Mouse (Mus musculus) forebrain, embryonic 10.5 days (tissue): ENCODE data around the gene Acsf3. TPM values are rescaled to one million over a fixed set of nuclear protein-coding genes. Genes with fewer than 3 reads are reported as not detected.

Source experiments
- DNase-seq: peaks from one replicate; pipeline ENCODE4 v3.0.0-alpha.2; 2017; ENCODE audit warnings: low spot score; ENCODE audit errors: extremely low spot score
- H3K27ac ChIP-seq: fragments of 300-500 bp; sonication (generic); 2 replicates; pipeline ENCODE4 v1.5.1; 2016; ENCODE audit warnings: mild to moderate bottlenecking
- H3K27me3 ChIP-seq: fragments of 300-500 bp; sonication (generic); 2 replicates; pipeline ENCODE4 v1.6.1; 2016; ENCODE audit warnings: mild to moderate bottlenecking; ENCODE audit not compliant: poor library complexity, severe bottlenecking
- H3K36me3 ChIP-seq: fragments of 300-500 bp; sonication (generic); replicated peaks from 2 replicates; pipeline ENCODE4 v1.6.1; 2016; ENCODE audit warnings: mild to moderate bottlenecking, moderate library complexity
- H3K4me1 ChIP-seq: fragments of 300-500 bp; sonication (generic); 2 replicates; pipeline ENCODE4 v1.6.1; 2016
- H3K4me3 ChIP-seq: fragments of 300-500 bp; sonication (generic); 2 replicates; pipeline ENCODE4 v1.5.1; 2016; ENCODE audit warnings: mild to moderate bottlenecking, moderate library complexity
- H3K9me3 ChIP-seq: fragments of 300-500 bp; sonication (generic); 2 replicates; pipeline ENCODE4 v1.6.1; 2016; ENCODE audit warnings: mild to moderate bottlenecking, moderate library complexity
- WGBS: fragments of 180-500 bp; shearing (Covaris S2); methylation state at CpG from one replicate; pipeline ENCODE4 v1.1.7; 2016; 5-methylcytosine and 5-hydroxymethylcytosine counted together
- polyA plus RNA-seq: library from polyadenylated mRNA; unstranded; fragments of >200 nt; fragmentation: Nextera tagmentation; extraction: Ambion mirVana; gene quantifications from 2 replicates; pipeline ENCODE4 v1.2.1, GENCODE M21; 2016

The Acsf3 gene
- polyA plus RNA-seq, 1 experiment from 2014 or later, result 19.1 TPM

- no peak for DNase-seq
- WGBS, result 71% methylated on average over 3 of the region's 3 CpGs
- Histone ChIP-seq H3K4me1 (peaks cover 53% of the 10 kb centered on the region), H3K4me3 (no peak overlapping the region), H3K36me3 (no peaks in the 10 kb centered on the region), H3K27me3 (peaks cover 42% of the 10 kb centered on the region), H3K9me3 (no peaks in the 10 kb centered on the region), H3K27ac (no peak overlapping the region)
Measured at GRCm38 (mm10) chr8:122850641-122851240, 75.5 kb downstream of the Acsf3 start.

GRCm38 (mm10) chr8:122851692-122852545, 76.6 kb downstream of the Acsf3 start:
- peaks cover 53% of the 10 kb centered on the region for H3K4me1 ChIP-seq
- H3K27ac ChIP-seq, result no peak overlapping the region
- peaks cover 37% of the 10 kb centered on the region for H3K27me3 ChIP-seq
- H3K36me3 ChIP-seq, result no peaks in the 10 kb centered on the region
- DNase-seq, result no peak
- H3K9me3 ChIP-seq, result no peaks in the 10 kb centered on the region
- WGBS, result 86% methylated on average over 12 of the region's 12 CpGs
- no peak overlapping the region for H3K4me3 ChIP-seq

GRCm38 (mm10) chr8:122852546-122852905, 77.2 kb downstream of the Acsf3 start:
- H3K4me1 ChIP-seq, result peaks cover 53% of the 10 kb centered on the region
- no peak overlapping the region for H3K27ac ChIP-seq
- 48% methylated on average over 1 of the region's 1 CpGs for WGBS
- H3K36me3 ChIP-seq, result no peaks in the 10 kb centered on the region
- no peaks in the 10 kb centered on the region for H3K9me3 ChIP-seq
- peaks cover 33% of the 10 kb centered on the region for H3K27me3 ChIP-seq
- no peak overlapping the region for H3K4me3 ChIP-seq
- DNase-seq, result no peak

GRCm38 (mm10) chr8:122853340-122853771, 78.1 kb downstream of the Acsf3 start:
- peaks cover 46% of the 10 kb centered on the region for H3K4me1 ChIP-seq
- WGBS, result 29% methylated on average over 11 of the region's 11 CpGs

GRCm38 (mm10) chr8:122854388-122854787, 79.1 kb downstream of the Acsf3 start:
- Histone ChIP-seq H3K27ac (0 out of 2 replicates have a peak overlapping the region, but pooled peaks have one; percentile 16), H3K4me1 (peaks cover 36% of the 10 kb centered on the region), H3K27me3 (peaks cover 21% of the 10 kb centered on the region), H3K9me3 (no peaks in the 10 kb centered on the region), H3K4me3 (no peak overlapping the region), H3K36me3 (no peaks in the 10 kb centered on the region)
- WGBS, result 76% methylated on average over 7 of the region's 7 CpGs
- no peak for DNase-seq

More at GRCm38 (mm10) chr8:122853340-122853771, 78.1 kb downstream of the Acsf3 start:
- DNase-seq, result peak; percentile 43
- Histone ChIP-seq H3K36me3 (no peaks in the 10 kb centered on the region), H3K9me3 (no peaks in the 10 kb centered on the region), H3K27ac (peak overlapping the region; percentile 48; the same call in 1 of the 2 replicates), H3K4me3 (no peak overlapping the region), H3K27me3 (peaks cover 30% of the 10 kb centered on the region)

GRCm38 (mm10) chr8:122855123-122855522, 79.8 kb downstream of the Acsf3 start:
- peaks cover 14% of the 10 kb centered on the region for H3K27me3 ChIP-seq
- no peak for DNase-seq

GRCm38 (mm10) chr8:122856288-122856687, 81.0 kb downstream of the Acsf3 start:
- no peaks in the 10 kb centered on the region for H3K9me3 ChIP-seq

More at GRCm38 (mm10) chr8:122855123-122855522, 79.8 kb downstream of the Acsf3 start:
- Histone ChIP-seq H3K27ac (no peak overlapping the region), H3K9me3 (no peaks in the 10 kb centered on the region), H3K4me1 (peaks cover 32% of the 10 kb centered on the region), H3K36me3 (no peaks in the 10 kb centered on the region), H3K4me3 (no peak overlapping the region)
- WGBS, result 84% methylated on average over 4 of the region's 4 CpGs

GRCm38 (mm10) chr8:122859843-122860242, 84.6 kb downstream of the Acsf3 start:
- Histone ChIP-seq H3K27ac (no peak overlapping the region), H3K27me3 (peaks cover 8% of the 10 kb centered on the region; the same call in 1 of the 2 replicates), H3K9me3 (peaks cover 8% of the 10 kb centered on the region), H3K36me3 (no peaks in the 10 kb centered on the region), H3K4me3 (no peak overlapping the region), H3K4me1 (peaks cover 11% of the 10 kb centered on the region)
- 56% methylated on average over 13 of the region's 13 CpGs for WGBS
- DNase-seq, result no peak

More at GRCm38 (mm10) chr8:122856288-122856687, 81.0 kb downstream of the Acsf3 start:
- Histone ChIP-seq H3K4me3 (no peak overlapping the region), H3K27me3 (peaks cover 5% of the 10 kb centered on the region), H3K27ac (no peak overlapping the region), H3K36me3 (no peaks in the 10 kb centered on the region), H3K4me1 (peaks cover 24% of the 10 kb centered on the region)
- WGBS, result 85% methylated on average over 8 of the region's 8 CpGs
- DNase-seq, result no peak

GRCm38 (mm10) chr8:122864719-122865129, 89.4 kb downstream of the Acsf3 start:
- Histone ChIP-seq H3K4me1 (peaks cover 17% of the 10 kb centered on the region), H3K4me3 (peak overlapping the region; percentile 38), H3K27me3 (peaks cover 25% of the 10 kb centered on the region), H3K36me3 (no peaks in the 10 kb centered on the region), H3K9me3 (peaks cover 22% of the 10 kb centered on the region), H3K27ac (peak overlapping the region; percentile 12; the same call in 1 of the 2 replicates)
- 60% methylated on average over 26 of the region's 26 CpGs for WGBS
- DNase-seq, result no peak

- Histone ChIP-seq H3K9me3 (peaks cover 22% of the 10 kb centered on the region), H3K4me1 (peaks cover 21% of the 10 kb centered on the region), H3K4me3 (peak overlapping the region; percentile 38), H3K27ac (no peak overlapping the region), H3K36me3 (no peaks in the 10 kb centered on the region), H3K27me3 (peaks cover 32% of the 10 kb centered on the region)
- DNase-seq, result no peak
- 64% methylated on average over 10 of the region's 10 CpGs for WGBS
Measured at GRCm38 (mm10) chr8:122865441-122865840, 90.2 kb downstream of the Acsf3 start.

GRCm38 (mm10) chr8:122866231-122866630, 90.9 kb downstream of the Acsf3 start:
- whole genome bisulfite sequencing, result 84% methylated on average over 8 of the region's 8 CpGs

More at GRCm38 (mm10) chr8:122866231-122866630, 90.9 kb downstream of the Acsf3 start:
- Histone ChIP-seq H3K4me3 (no peak overlapping the region), H3K27ac (no peak overlapping the region), H3K27me3 (peaks cover 35% of the 10 kb centered on the region), H3K36me3 (no peaks in the 10 kb centered on the region), H3K4me1 (peaks cover 24% of the 10 kb centered on the region), H3K9me3 (peaks cover 22% of the 10 kb centered on the region)
- DNase-seq, result no peak
